Mouse (Mus musculus): ENCODE data around the gene Gm21750.
"Not testable (repeated sequence)": the region's sequence is repeated elsewhere in the genome, so short reads cannot be mapped to it uniquely, and the experiment has no call there.

The Gm21750 gene

DNA sequence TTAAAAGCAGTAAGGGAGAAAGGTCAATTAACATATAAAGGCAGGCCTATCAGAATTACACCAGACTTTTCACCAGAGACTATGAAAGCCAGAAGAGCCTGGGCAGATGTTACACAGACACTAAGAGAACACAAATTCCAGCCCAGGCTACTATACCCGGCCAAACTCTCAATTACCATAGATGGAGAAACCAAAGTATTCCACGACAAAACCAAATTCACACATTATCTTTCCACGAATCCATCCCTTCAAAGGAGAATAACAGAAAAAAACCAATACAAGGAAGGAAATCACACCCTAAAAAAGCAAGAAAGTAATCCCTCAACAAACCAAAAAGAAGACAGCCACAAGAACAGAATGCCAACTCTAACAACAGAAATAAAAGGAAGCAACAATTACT lies at the start of gene Gm21750:
Gene Gm21750 (plus strand): TSS at position 301 of the 400 bp plus-strand sequence.
- DNase-seq (ENCODE audit: low read depth, low spot score) = not testable (repeated sequence)

DNA sequence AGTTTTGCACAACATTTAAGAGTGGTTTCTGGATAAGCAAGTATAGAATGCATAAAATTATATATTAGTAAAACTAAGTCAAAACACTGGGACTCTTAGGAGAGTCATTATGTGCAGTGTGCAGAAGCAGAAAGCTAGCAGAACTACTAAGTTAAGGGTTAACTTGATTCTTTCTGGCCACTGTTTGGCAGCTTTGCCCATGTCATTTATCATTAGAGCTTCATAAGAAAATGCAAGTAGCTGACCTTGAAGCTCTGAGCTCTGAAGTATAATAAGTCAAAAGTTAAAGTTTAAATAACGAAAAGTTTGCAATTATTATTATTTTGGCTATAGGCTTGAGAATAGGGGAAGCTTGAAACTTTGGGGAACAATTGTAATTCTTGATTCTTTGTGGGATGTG lies 46.1 kb upstream of the Gm21750 start:
- not testable (repeated sequence) for DNase-seq (ENCODE audit: low read depth, low spot score)

DNA sequence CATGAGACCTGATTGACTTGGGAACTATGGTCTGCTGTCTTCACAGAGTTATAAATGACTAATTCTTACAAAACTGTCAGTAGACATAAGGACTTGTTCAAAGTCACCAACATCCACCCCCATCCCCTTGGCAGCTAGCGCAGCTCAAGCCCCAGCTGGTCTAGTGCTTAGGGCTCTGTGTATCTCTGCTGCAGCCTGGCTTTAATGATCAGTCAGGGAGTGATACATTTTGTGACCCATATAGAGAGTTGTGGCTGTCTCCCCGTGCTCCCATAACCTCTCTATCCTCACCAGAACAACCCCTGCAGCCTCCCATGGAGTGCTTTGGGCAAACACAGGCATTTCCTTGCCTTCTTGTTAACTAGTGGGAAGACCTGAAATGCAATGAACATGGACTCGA lies 40.1 kb upstream of the Gm21750 start:
- DNase-seq (ENCODE audit: low read depth, low spot score) = no peak

DNA sequence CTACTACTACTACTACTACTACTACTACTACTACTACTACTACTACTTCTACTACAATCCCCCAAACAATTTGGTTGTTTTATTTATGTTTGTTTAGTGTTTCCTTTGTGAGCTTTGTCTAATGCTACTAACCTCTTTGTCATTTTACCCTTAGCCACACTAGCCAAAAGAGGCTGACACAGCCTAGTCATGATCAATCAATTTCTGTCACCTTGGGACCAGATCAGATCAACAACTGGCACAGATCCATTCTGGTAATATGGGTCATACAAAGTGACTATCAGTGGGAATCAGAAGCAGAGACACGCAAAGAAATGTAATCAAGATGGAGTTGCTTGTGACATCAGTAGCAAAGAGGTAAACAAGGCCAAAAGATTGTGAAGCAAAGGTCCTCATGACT lies 38.0 kb upstream of the Gm21750 start:
- DNase-seq (ENCODE audit: low read depth, low spot score) = no peak

DNA sequence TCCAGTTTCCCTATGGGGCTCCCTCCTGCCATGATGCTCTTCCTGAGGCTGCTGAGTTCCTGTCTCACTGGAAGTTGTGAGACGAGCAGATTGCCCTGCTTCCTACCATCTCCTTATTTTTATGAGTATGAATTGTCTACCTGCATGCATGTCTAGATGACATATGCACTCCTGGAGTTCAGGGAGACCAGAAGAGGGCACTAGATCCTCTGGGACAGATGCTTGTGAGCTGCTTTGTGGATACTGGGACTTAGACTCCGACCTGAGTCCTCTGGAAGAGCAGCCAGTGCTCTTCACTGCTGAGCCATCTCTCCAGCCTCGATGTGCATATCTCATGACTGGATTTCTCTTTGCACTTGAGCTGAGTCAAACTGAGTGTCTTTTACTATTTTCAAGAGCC lies 35.6 kb upstream of the Gm21750 start:
- no peak for DNase-seq (ENCODE audit: low read depth, low spot score)

DNA sequence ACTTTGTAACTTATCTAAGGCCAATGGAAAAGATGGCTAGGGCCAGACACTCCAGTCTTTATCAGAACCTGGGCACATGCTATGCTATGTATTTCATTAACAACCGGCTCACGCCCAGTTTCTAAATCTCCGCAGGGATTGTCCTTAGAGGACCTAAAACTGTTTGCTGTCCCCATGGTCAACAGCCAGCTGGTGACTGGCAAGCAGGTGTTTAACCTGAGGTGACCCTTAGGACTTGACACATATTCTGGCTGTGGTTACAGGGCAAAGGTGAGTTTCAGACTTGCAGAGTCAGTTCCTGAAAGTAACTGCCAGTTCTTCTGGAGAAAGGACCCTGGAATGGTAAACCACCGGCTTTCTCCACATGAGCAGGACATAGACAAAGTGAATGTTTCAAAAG lies 29.5 kb upstream of the Gm21750 start:
- no peak for DNase-seq (ENCODE audit: low read depth, low spot score)

DNA sequence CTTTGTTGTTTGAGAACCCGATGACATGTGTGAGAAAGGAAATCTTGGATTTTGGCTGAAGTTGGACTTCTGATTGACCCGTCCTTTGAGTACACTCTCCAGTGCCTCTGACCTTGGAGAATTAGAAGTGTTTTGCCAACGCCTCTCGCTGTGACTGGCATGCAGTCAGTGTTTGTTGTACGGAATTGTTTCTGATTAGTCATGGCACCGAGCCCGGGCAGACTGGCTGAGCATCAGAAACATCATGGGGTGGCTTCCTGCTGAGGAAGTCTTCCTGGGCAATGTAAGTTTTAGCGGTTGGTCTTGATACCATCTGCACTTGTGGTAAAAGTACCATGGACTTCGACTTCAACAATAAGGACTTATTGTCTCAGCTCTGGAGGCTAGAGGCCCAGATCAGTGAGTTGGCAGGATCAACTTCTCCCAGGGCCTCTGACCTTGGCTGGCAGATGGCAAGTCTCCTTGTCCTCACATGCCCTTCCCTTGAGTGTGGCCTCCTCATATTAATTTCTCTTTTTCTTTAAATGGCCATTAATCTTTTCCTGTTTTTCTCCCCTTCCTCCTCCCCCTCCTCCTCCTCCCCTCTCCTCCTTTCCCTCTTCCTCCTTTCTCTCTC lies 28.3 kb upstream of the Gm21750 start:
- DNase-seq (ENCODE audit: low read depth, low spot score) = no peak

DNA sequence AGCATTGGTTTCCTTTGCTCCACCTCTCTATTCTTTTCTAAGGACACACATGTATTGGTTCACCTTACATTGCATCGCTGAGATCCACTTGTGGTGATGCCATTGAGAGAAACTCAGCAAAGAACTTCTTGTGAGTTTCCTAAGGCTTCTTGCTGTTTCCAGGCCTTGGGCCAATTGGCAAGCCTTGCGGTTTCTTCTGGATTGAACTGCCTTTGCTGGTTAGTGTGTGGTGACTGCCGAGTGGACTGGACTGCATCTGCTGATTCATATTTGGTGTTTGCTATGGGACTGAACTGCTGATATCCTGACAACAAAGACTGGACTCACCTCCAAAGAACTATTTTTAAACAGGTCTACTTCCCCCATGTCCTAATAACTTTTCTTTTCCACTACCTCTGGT lies 26.7 kb upstream of the Gm21750 start:
- DNase-seq (ENCODE audit: low read depth, low spot score) = no peak

DNA sequence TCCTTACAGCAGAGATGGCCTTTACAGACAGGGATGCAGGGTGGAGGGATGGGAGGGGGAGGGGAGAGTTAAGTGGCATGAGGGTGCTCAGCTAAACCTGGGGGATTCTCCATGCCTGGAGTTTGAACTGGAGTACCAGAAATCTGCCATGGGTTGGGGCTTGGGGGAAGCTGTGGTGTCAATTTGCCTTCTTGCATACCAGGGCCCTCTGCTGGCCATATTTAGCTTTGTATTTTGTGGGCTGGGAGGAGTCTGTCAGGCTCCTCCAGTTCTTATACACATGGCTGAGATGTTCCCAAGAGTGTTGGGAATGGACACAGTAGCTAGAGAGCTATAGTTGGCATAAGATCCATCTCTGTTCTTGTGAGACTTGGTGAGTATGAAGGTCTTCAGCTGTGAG lies 23.6 kb upstream of the Gm21750 start:
- DNase-seq (ENCODE audit: low read depth, low spot score) = no peak

DNA sequence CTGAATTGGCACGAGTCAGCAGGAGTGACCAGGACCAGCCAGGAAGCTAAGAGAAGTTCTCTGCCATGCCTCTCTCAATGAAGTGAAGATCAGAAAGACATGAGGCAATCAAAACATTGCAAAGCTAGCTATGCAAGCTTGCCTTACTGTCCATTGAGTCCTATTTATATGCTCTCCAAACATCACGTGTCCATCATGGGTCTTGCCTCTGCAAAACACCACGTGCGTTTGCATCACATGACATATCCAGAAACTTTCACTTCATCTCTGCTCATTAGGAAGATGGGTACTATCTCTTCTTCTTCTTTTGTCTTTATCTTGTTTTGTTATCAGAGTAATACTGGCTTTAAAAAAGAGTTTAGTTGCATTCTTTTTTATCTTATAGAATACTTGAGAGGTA lies 10.8 kb upstream of the Gm21750 start:
- no peak for DNase-seq (ENCODE audit: low read depth, low spot score)

DNA sequence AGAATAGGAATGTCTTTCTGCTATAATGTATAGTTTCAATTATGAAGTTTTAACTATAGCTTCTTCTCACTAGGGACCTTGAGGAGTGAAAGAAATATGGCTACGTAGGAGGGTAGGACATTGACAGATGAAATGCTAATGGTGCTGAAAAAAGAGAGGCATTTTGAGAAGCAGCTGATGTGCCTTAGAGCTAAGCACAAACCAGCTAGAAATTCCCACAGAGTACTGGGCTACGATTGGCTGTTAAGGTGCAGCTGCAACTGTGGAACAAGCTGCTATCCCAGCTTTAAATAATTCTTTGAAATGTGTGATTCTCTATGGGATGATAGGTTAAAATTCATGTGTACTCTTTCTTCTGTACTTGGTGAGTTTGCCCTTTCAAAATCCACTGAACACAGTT lies 9.1 kb downstream of the Gm21750 start:
- DNase-seq (ENCODE audit: low read depth, low spot score) = no peak

DNA sequence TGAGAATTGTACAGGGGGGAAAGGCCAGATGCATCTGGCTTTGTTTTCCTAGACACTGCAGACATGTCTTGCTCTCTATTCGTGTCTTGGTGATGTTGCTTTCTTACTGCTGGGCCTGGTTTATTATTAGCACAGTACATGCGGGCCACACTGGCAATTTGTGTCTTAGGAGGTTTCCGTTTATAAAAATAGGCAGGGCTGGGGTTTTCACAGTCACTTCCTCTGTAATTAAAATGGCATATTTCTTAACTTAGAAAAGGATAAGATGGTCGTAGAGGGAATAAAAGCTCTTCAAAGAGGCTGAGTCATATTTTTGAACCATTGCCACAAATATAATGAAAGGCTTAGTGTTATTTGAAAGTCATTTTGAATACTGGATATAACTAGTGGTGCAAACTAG lies 26.7 kb downstream of the Gm21750 start:
- DNase-seq (ENCODE audit: low read depth, low spot score) = no peak

DNA sequence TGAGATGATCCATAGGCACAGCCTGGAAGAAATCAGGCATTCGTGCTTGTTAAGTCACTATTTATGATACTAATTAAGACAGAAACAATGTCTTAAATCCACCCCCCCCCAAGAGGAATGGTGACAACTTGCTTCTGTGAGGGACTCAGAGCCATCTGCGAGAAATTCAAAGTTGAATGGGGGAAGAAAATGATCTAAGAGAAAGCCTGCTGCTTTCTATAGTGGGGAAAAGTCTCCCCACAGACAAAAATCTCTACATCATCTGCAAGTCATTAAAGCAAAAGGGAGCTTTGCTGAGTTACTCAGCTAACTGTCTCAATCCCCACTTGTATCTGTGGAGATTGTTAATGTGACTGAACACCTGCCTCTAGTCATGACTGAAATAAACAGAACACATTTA lies 27.4 kb downstream of the Gm21750 start:
- DNase-seq (ENCODE audit: low read depth, low spot score) = no peak

DNA sequence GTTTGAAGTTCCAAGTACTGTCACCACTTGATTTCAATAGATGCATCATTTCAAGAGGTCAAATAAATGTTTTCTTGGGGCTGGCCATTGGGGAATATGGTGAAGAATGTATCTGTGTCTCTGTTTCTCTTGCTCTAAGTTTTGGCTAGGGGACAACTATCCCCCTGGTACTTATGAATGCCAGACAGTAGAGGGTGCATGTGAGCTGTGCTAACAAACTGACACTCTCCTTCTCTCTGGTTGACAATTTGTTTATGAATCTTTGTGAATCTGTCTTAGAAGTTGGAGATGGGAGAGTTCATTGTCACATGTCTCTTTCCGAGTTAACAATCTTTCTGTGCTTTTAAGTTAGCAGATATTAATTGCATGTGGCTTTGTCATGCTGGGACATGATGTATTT lies 39.2 kb downstream of the Gm21750 start:
- no peak for DNase-seq (ENCODE audit: low read depth, low spot score)

DNA sequence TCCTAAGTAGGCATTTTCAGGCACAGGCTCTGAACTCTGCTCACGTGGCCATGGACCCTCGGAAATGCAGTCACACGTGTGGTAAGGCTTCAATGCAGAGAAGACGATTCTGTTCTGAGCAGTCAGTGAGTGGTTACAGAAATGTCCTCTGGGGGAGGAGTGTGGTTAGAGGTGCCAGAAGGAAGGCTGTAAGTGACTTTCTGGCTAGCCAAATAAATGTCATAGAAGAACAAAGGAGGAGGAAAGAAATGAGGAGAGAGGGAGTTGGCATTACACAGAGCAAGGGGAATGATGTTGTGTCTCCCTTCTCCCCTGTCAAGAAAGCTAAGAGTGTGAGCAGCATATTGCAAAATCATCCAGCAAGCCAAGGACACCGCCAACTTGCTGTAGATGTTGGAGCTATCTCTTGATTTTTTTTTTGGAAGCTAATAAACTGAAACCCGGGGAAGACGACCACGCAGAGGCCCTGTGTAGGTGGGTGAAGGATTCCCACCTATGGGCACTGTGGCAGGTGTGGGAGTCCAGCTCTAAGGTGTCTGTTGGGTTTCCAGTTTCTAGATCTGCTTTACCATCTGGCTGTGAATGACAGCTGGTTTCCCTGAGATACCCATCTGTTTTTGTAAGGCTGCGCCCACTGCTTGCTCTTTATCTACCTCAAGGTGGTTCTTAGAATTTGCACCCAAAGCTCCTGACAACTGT lies 48.5 kb downstream of the Gm21750 start:
- no peak for DNase-seq (ENCODE audit: low read depth, low spot score)

Data from forelimb bud, embryonic 11.5 days (tissue).